Mouse (Mus musculus): ENCODE measurements around the gene Wfikkn1.
A peak's percentile ranks its signal among the peaks of the same experiment; 100 is the strongest.

Wfikkn1 gene

DNA sequence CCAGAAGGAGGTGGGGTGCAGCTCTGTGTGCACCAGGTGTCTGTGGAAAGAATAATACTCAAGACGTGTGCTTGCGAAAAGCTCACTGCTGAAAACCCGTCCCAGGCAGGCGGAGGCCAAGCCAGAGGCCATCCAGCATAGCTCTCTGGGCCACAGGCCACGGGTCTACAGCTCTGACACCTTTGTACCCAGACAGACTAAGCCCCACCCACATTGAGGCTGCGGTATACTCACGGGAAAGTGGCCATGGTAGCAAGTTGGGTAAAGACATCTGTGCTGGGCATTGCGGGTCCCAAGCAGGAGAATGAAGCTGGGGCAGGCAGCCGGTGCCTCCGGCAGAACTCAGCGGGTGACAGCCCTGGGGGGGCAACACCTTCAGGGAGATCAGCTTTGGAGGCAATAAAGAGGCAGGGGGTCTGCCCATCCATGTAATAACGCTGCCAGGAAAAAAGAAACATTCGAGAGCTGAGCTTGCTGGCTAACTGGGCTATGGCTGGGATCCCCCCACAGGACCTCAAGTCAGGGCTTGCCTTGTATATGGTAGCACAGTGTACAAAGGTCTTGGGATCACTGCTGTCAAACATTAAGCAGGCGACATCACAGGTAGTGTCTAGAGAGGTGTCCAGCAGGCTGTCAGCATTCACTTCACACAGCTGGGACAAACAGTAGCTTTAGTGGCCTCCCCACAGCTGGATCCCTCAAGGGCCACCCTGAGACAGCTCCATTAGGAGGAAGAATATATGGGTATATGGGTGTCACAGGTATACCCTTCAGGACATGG, 41.0 kb downstream of the Wfikkn1 start:
- DNase-seq (ENCODE audit: extremely low read depth, insufficient read length, low spot score), result no peak

- DNase-seq (ENCODE audit: extremely low read depth, insufficient read length, low spot score), result no peak
These were observed 41.8 kb downstream of the Wfikkn1 start for GRCm38 (mm10) chr17:25838904-25839303.

- no peak for DNase-seq (ENCODE audit: extremely low read depth, insufficient read length, low spot score)
These were observed 43.1 kb downstream of the Wfikkn1 start for GRCm38 (mm10) chr17:25837533-25837932.

DNA sequence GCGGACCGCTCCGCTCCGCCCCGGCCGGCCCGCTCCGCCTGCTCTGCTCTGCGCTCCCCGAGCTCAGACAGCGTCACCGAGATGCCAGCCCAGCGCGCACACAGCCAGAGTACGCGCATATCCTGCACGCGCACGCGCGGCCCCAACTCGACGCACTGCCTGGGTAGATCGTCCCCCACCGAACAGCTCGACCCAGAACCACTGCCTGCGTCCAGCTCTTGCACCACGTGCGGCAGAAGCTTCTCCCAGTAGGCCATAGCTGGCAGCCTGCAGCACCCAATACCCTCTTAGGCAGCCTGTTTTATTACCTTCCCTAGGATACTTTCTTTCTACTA, 43.6 kb downstream of the Wfikkn1 start, which contains the start of gene Rhbdl1:
Gene Rhbdl1, minus strand, starts transcription at position 220 of the 335 bp plus-strand sequence.
- no peak for DNase-seq (ENCODE audit: extremely low read depth, insufficient read length, low spot score)

DNA sequence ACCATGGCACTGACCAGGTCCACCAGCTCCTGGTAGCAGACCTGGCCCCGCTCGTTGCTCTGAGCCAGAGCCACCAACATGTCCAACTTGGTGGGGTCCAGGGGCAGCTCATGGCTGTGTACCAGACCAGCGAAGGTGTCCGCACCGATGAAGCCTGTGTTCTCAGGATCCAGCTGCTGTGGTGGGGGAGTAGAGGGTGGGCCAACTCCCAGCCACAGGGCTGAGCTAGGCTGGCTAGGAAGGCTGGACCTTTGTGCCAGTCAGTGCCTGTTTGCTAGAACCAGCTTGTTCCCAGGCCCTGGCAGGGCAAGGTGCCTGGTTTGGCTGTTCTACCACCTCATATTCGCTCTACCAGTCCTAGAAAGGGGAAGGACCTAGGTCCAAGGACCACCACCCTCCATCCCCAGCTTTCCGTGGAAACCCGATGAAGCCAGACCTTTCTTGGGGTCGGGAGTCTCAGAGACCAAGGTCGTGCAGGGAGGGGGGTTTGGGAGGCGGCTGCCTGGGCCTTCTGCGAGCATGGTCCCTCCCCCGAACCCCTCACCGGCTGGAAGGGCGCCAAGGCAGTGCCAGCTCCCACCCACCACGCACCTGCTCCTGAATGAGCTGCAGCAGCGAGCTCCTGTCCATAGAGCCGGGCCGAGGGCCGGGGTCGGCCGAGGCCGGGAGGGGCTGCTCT, 44.1 kb downstream of the Wfikkn1 start:
- no peak for DNase-seq (ENCODE audit: extremely low read depth, insufficient read length, low spot score)

- DNase-seq (ENCODE audit: extremely low read depth, insufficient read length, low spot score), result no peak
These were observed 44.8 kb downstream of the Wfikkn1 start for GRCm38 (mm10) chr17:25835816-25836215.

DNA sequence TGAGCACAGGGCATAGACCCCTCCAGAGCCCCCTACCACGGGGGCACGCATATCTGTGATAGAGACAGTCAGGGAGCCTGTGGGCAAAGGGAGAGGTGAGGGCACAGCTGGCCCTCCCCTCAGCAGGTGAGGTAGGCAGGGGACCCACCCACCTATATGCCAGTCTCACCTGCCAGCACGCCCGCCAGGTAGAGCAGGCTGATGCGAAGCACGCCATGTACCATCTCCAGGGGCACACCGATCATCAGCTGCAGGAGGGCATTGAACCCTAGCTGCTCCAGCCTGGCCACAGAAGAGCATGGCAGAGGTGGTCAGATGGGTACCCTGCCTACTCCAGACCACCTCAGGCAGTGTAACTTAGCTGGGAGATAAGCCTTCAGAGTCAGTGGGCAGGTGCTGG, 45.4 kb downstream of the Wfikkn1 start:
- DNase-seq (ENCODE audit: extremely low read depth, insufficient read length, low spot score), result no peak

- DNase-seq (ENCODE audit: extremely low read depth, insufficient read length, low spot score), result no peak
These were observed 45.9 kb downstream of the Wfikkn1 start for GRCm38 (mm10) chr17:25834595-25835222.

- no peak for DNase-seq (ENCODE audit: extremely low read depth, insufficient read length, low spot score)
These were observed 46.6 kb downstream of the Wfikkn1 start for GRCm38 (mm10) chr17:25833961-25834594.

- DNase-seq (ENCODE audit: extremely low read depth, insufficient read length, low spot score), result no peak
These were observed 47.4 kb downstream of the Wfikkn1 start, which contains the start of gene Stub1 for GRCm38 (mm10) chr17:25833291-25833663. Gene Stub1 (minus strand): TSS chr17:25833404.

GRCm38 (mm10) chr17:25832436-25833290, 48.0 kb downstream of the Wfikkn1 start:
- peak; percentile 100 for DNase-seq (ENCODE audit: extremely low read depth, insufficient read length, low spot score)

- no peak for DNase-seq (ENCODE audit: extremely low read depth, insufficient read length, low spot score)
These were observed 49.0 kb downstream of the Wfikkn1 start for GRCm38 (mm10) chr17:25831451-25832281.

GRCm38 (mm10) chr17:25830806-25831431, 49.7 kb downstream of the Wfikkn1 start:
- no peak for DNase-seq (ENCODE audit: extremely low read depth, insufficient read length, low spot score)

DNA sequence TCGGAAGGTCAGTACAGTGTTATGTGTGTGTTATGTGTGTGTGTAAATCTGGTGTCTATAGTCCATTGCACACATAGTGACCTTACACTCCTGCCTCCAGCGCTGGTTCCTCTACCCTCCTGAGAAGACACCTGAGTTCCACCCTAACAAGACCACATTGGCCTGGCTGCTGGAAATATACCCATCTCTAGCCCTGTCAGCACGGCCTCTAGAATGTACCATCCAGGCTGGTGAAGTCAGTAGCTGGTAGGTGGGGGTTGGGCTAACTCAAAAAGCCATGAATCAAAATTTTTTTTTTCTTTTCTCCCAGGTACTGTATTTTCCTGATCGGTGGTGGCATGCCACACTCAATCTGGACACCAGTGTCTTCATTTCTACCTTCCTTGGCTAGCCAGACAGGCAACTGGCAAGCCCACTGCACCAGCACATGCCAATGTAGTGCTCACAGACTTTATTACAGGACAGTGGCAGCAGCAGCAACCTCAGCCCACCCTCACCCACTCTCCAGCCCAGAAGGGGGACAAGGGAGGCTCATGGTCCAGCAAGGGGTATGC, 50.4 kb downstream of the Wfikkn1 start:
- DNase-seq (ENCODE audit: extremely low read depth, insufficient read length, low spot score), result no peak

- DNase-seq (ENCODE audit: extremely low read depth, insufficient read length, low spot score), result no peak
These were observed 51.1 kb downstream of the Wfikkn1 start for GRCm38 (mm10) chr17:25829558-25830017.

DNA sequence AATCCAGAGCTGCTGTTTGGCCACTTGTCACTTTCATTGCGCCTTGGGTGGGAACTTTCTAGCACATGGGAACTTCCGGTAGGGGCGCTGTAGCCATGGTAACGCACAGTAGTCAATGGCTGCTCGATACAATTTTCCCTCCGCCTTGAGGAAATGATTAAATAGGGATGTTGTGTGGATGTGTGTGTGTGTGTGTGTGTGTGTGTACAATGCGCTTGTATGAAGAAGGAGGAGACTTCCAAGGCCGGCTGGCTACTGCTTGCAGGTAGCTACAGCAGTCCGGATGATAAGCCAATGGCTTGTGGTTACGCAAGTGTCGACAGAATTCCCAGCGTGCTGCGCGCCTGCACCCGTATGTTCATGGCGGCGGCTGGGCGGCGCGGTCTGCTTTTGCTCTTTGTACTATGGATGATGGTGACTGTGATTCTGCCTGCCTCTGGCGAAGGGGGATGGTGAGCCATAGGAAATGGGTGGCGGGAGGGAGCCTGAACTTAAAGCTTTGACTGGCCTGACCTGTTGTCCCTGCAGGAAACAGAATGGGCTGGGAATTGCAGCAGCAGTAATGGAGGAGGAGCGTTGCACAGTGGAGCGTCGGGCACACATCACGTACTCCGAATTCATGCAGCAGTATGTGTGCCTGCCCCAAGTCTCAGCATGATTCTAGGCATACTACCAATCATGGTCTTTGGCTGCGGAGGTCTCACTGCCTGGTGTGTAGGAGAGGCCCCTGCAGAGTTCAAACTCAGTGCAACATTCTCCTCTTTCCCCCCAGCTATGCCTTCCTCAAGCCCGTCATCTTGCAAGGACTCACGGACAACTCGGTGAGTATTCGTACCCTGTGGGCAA, 51.7 kb downstream of the Wfikkn1 start, which contains the start of gene Jmjd8:
Gene Jmjd8, plus strand, starts transcription at position 156 of the 846 bp plus-strand sequence.
- peak; percentile 61 for DNase-seq (ENCODE audit: extremely low read depth, insufficient read length, low spot score)

DNA sequence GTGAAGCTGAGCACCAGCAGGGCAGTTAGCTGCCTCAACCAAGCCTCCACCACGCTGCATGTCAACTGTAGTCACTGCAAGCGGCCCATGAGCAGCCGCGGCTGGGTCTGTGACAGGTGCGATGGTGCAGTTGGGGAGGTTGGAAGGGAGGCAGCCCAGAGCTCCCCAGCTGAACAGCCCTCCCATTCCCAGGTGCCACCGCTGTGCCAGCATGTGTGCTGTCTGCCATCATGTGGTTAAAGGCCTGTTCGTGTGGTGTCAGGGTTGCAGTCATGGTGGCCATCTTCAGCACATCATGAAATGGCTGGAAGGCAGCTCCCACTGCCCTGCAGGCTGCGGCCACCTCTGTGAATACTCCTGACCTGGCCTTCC, 52.4 kb downstream of the Wfikkn1 start:
- DNase-seq (ENCODE audit: extremely low read depth, insufficient read length, low spot score), result no peak
